Mouse (Mus musculus) neural tube, embryonic 14.5 days (tissue): Measurements from ENCODE around the gene Smtn. TPM values are rescaled to one million over a fixed set of nuclear protein-coding genes. Genes with fewer than 3 reads are reported as not detected.

Experiments used
- ATAC-seq: fragments of 200-750 bp; cut with Nextera tagmentation; 2 replicates; pipeline ENCODE4 v1.8.0; 2017; ENCODE audit warnings: low read depth, mild to moderate bottlenecking, moderate TSS enrichment, moderate library complexity
- H3K27ac ChIP-seq: fragments of 300-500 bp; sonication (generic); 2 replicates; pipeline ENCODE4 v1.5.1; 2014; ENCODE audit warnings: low read depth, mild to moderate bottlenecking, control low read depth, low read length, moderate library complexity, mixed read lengths
- H3K27me3 ChIP-seq: fragments of 300-500 bp; sonication (generic); 2 replicates; pipeline ENCODE4 v1.6.1; 2014; ENCODE audit warnings: low read length; ENCODE audit not compliant: control insufficient read depth, insufficient read depth
- H3K36me3 ChIP-seq: fragments of 300-500 bp; sonication (generic); 2 replicates; pipeline ENCODE4 v1.6.1; 2014; ENCODE audit warnings: low read length, mixed read lengths; ENCODE audit not compliant: control insufficient read depth, insufficient read depth
- H3K4me1 ChIP-seq: fragments of 300-500 bp; sonication (generic); 2 replicates; pipeline ENCODE4 v1.6.1; 2014; ENCODE audit warnings: low read length; ENCODE audit not compliant: control insufficient read depth, insufficient read depth
- H3K4me2 ChIP-seq: fragments of 300-500 bp; sonication (generic); 2 replicates; pipeline ENCODE4 v1.6.1; 2014; ENCODE audit warnings: mild to moderate bottlenecking, low read depth, low read length, control low read depth
- H3K4me3 ChIP-seq: fragments of 300-500 bp; sonication (generic); 2 replicates; pipeline ENCODE4 v1.5.1; 2014; ENCODE audit warnings: low read depth, low read length, control low read depth, mixed read lengths
- H3K9ac ChIP-seq: fragments of 300-500 bp; sonication (generic); replicated peaks from 2 replicates; pipeline ENCODE4 v1.6.1; 2014; ENCODE audit warnings: low read depth, mild to moderate bottlenecking, control low read depth, low read length, mixed read lengths
- H3K9me3 ChIP-seq: fragments of 300-500 bp; sonication (generic); 2 replicates; pipeline ENCODE4 v1.6.1; 2016; ENCODE audit warnings: low read length; ENCODE audit not compliant: control insufficient read depth
- WGBS: fragments of 180-500 bp; shearing (Covaris S2); extraction: QIAGEN DNeasy Blood & Tissue Kit; methylation state at CpG from one replicate; pipeline ENCODE4 v1.1.7; 2014; 5-methylcytosine and 5-hydroxymethylcytosine counted together
- polyA plus RNA-seq: library from polyadenylated mRNA; unstranded; fragments of >200 nt; fragmentation: Nextera tagmentation; extraction: Ambion mirVana; gene quantifications from 2 replicates; pipeline ENCODE4 v1.2.1, GENCODE M21; 2014

Gene Smtn
- polyA plus RNA-seq, 1 experiment from 2014 or later = 7.8 TPM

- Histone ChIP-seq H3K9me3 (no peaks in the 10 kb centered on the region), H3K4me1 (peaks cover 19% of the 10 kb centered on the region; the same call in 1 of the 2 replicates), H3K4me3 (no peak overlapping the region), H3K27me3 (peaks cover 9% of the 10 kb centered on the region), H3K27ac (no peak overlapping the region), H3K9ac (no peak overlapping the region), H3K36me3 (no peaks in the 10 kb centered on the region), H3K4me2 (peak overlapping the region; percentile 60; the same call in 1 of the 2 replicates)
- ATAC-seq = no peak
- WGBS = 63% methylated on average over 13 of the region's 13 CpGs
Observed at GRCm38 (mm10) chr11:3517846-3518732, 22.3 kb downstream of the Smtn start.

DNA sequence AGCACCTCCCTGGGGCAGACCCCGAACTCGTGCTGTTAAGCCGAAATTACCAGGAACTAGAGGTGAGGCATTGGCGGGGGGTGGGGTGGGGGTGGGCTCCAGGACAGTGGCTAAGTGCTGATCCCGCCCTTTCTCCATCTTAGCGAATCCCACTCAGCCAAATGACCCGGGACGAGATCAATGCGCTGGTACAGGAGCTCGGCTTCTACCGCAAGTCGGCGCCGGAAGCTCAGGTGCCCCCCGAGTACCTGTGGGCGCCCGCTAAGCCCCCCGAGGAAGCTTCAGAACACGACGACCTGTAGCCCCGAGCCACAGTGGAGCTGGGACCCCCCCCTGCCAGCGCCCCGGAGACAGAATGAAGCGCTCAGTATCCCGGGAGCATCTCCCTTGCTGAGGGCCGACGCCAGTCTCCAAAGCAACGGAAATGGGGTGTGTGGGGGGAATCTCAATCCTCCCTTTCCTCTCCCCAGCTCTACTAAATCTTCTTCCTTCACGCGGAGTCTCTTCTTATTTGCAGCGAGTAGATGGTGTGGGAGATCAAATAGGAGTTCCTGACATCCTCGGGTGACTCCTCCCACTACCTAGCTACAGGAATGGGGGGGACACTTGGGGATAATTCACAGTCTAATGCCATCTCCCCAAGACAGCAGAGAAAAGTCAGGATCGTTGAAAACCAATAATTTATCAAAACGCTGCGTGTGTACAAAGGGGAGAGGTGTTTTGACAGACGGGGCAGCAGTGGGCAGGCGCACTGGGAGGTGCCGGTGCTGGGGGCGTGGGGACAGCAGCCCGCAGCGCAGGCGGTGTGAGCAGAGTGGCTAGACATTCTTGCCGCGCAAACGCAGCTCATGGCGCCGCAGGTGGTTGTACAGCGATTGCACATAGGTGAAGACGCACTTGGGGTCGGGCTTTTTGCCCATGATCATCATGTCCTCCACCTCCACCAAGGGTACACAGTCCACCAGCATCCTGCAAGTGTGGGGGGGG is 23.3 kb downstream of the Smtn start:
- Histone ChIP-seq H3K4me2 (peak overlapping the region; percentile 60), H3K36me3 (no peaks in the 10 kb centered on the region), H3K27ac (no peak overlapping the region), H3K4me3 (peak overlapping the region; percentile 29), H3K4me1 (peaks cover 19% of the 10 kb centered on the region; the same call in 1 of the 2 replicates), H3K27me3 (peaks cover 9% of the 10 kb centered on the region), H3K9ac (peak overlapping the region; percentile 22), H3K9me3 (no peaks in the 10 kb centered on the region)
- under 1% methylated on average over 49 of the region's 50 CpGs for WGBS
- 0 out of 2 replicates have a peak, but pooled peaks have one; percentile 29 for ATAC-seq

DNA sequence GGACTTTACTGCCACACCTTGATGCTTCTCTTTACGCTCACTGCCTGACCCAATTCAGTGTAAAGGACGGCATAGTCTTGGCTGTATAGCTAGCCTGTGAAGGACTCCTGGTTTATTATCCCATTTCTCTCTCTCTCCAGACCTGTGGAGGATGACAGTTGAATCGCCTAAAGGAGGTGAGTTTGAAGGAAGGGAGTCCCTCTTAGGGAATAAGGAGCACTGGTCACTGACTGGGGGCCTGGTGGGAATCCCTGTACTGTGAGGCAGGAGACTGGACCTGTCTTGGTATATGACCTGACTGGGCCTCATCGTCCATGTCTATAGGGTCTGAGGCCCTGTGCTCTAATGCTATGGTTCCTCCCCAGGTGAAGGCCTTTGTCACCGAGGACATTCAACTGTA is 24.3 kb downstream of the Smtn start:
- 74% methylated on average over 5 of the region's 5 CpGs for WGBS
- H3K27ac ChIP-seq = no peak overlapping the region
- peak overlapping the region; percentile 54 for H3K4me2 ChIP-seq
- H3K36me3 ChIP-seq = no peaks in the 10 kb centered on the region
- no peak overlapping the region for H3K9ac ChIP-seq
- no peak for ATAC-seq
- no peaks in the 10 kb centered on the region for H3K9me3 ChIP-seq
- no peak overlapping the region for H3K4me3 ChIP-seq
- H3K27me3 ChIP-seq = peaks cover 9% of the 10 kb centered on the region
- peaks cover 19% of the 10 kb centered on the region; the same call in 1 of the 2 replicates for H3K4me1 ChIP-seq

GRCm38 (mm10) chr11:3515637-3516036 is 24.8 kb downstream of the Smtn start:
- Histone ChIP-seq H3K4me3 (no peak overlapping the region), H3K27me3 (peaks cover 9% of the 10 kb centered on the region), H3K9ac (no peak overlapping the region), H3K9me3 (no peaks in the 10 kb centered on the region), H3K4me1 (peaks cover 19% of the 10 kb centered on the region; the same call in 1 of the 2 replicates), H3K36me3 (no peaks in the 10 kb centered on the region), H3K4me2 (peak overlapping the region; percentile 54), H3K27ac (no peak overlapping the region)
- WGBS = 63% methylated on average over 4 of the region's 4 CpGs
- no peak for ATAC-seq

DNA sequence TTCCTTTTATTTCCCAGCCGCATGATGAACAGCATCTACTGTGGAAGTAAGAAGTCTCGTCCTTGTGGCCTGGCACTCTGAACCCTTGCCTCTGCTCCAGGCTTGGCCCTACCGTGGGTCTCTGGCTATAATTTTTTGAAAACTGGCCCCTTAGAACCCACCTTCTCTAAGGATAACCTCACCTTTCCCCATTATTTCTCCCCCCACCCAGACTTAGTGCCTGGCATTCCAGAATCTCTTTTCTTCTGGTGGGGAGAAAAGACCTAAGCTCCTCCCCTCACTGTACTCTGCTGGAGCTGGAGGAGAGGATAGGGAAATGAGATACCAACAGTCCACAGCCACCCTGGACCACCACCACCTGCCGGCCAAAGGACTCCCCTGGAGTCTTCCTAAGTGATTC is 25.2 kb downstream of the Smtn start:
- H3K36me3 ChIP-seq = no peaks in the 10 kb centered on the region
- H3K4me2 ChIP-seq = peak overlapping the region; percentile 54
- peak overlapping the region; percentile 48; the same call in 1 of the 2 replicates for H3K9ac ChIP-seq
- peak overlapping the region; percentile 41 for H3K4me3 ChIP-seq
- no peak overlapping the region for H3K27ac ChIP-seq
- peaks cover 19% of the 10 kb centered on the region; the same call in 1 of the 2 replicates for H3K4me1 ChIP-seq
- H3K27me3 ChIP-seq = peaks cover 9% of the 10 kb centered on the region
- 13% methylated on average over 4 of the region's 4 CpGs for WGBS
- peak; percentile 24; the same call in 1 of the 2 replicates for ATAC-seq
- no peaks in the 10 kb centered on the region for H3K9me3 ChIP-seq

- no peaks in the 10 kb centered on the region for H3K9me3 ChIP-seq
- H3K4me2 ChIP-seq = peak within 1 kb of the TSS; percentile 54
- H3K9ac ChIP-seq = peak within 1 kb of the TSS; percentile 48
- WGBS = under 1% methylated on average over 26 of the region's 26 CpGs
- H3K4me1 ChIP-seq = peaks cover 19% of the 10 kb centered on the region; the same call in 1 of the 2 replicates
- H3K4me3 ChIP-seq = peak within 1 kb of the TSS; percentile 41
- peaks cover 9% of the 10 kb centered on the region for H3K27me3 ChIP-seq
- no peaks in the 10 kb centered on the region for H3K36me3 ChIP-seq
- H3K27ac ChIP-seq = no peak within 1 kb of the TSS; the same call in 1 of the 2 replicates
- peak; percentile 70 for ATAC-seq
Observed at GRCm38 (mm10) chr11:3514529-3515054, 25.8 kb downstream of the Smtn start, which contains the start of gene Selenom. Gene Selenom, plus strand, starts transcription at chr11:3514684.

DNA sequence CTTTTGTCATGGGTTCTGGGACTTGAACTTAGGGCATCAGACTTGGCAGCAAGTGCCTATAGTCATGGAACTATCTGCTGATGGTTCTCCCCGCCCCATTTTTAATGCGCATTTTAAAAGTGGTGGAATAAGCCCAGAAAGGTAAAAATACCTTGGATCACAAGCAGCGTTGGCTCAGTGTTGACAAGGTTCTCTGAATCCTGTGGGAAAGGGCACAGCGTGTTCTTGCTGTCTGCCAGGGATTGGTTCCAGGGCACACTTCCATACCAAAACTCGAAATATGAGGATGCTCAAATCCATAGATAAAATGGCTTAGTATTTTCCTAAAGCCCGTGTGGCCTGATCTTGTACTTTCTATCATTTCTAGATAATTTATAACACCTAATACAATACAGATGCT is 27.1 kb downstream of the Smtn start:
- Histone ChIP-seq H3K4me3 (no peak overlapping the region), H3K27me3 (peaks cover 7% of the 10 kb centered on the region), H3K4me2 (no peak overlapping the region), H3K9me3 (no peaks in the 10 kb centered on the region), H3K27ac (no peak overlapping the region), H3K36me3 (no peaks in the 10 kb centered on the region), H3K9ac (no peak overlapping the region), H3K4me1 (peaks cover 19% of the 10 kb centered on the region; the same call in 1 of the 2 replicates)
- no peak for ATAC-seq
- 87% methylated on average over 6 of the region's 6 CpGs for WGBS

GRCm38 (mm10) chr11:3510321-3510720 is 30.1 kb downstream of the Smtn start:
- Histone ChIP-seq H3K4me2 (no peak overlapping the region), H3K9me3 (no peaks in the 10 kb centered on the region), H3K36me3 (no peaks in the 10 kb centered on the region), H3K9ac (no peak overlapping the region), H3K4me3 (no peak overlapping the region), H3K27ac (no peak overlapping the region), H3K27me3 (no peaks in the 10 kb centered on the region), H3K4me1 (0 out of 2 replicates have a peak, but pooled peaks cover 4% of the 10 kb centered on the region)
- no peak for ATAC-seq
- WGBS = 88% methylated on average over 2 of the region's 2 CpGs
